Mouse (Mus musculus) leukemia stem cell, adult 10-12 weeks (primary cell): ENCODE results near the gene Btbd35f26. TPM values are rescaled to one million over a fixed set of nuclear protein-coding genes. Genes with fewer than 3 reads are reported as not detected.

ENCODE experiments used
- polyA plus RNA-seq: library from polyadenylated mRNA; stranded (reverse); fragments of >175 nt; gene quantifications from 2 replicates; pipeline ENCODE4 v1.2.3, GENCODE M21; 2012; ENCODE audit warnings: low replicate concordance

Gene Btbd35f26
- not detected in 2 replicates for polyA plus RNA-seq

GRCm38 (mm10) chrX:31336154-31336553, at the start of gene Btbd35f26:
Gene Btbd35f26 (plus strand): TSS chrX:31336454.

GRCm38 (mm10) chrX:31383818-31384217, 47.6 kb downstream of the Btbd35f26 start, which contains the start of gene Btbd35f19:
Gene Btbd35f19 (minus strand): TSS chrX:31383918.

Other genes with a start within 250 kb of the Btbd35f26 start
- not detected in 2 replicates for gene Btbd35f29, start 218.8 kb upstream of the Btbd35f26 start, polyA plus RNA-seq
- not detected in 2 replicates for gene Spin2f, start 82.6 kb upstream of the Btbd35f26 start, polyA plus RNA-seq
- not detected in 2 replicates for gene Btbd35f19, start 47.5 kb downstream of the Btbd35f26 start, polyA plus RNA-seq
- not detected in 2 replicates for gene Gm21883, start 237.8 kb downstream of the Btbd35f26 start, polyA plus RNA-seq